Mouse (Mus musculus): ENCODE results near the gene Atpaf1. TPM values are rescaled to one million over a fixed set of nuclear protein-coding genes. Genes with fewer than 3 reads are reported as not detected.
A peak's percentile ranks its signal among the peaks of the same experiment; 100 is the strongest.

Atpaf1 gene
- polyA plus RNA-seq, 1 experiment, result 19.0 TPM

GRCm38 (mm10) chr4:115812326-115812725, 27.7 kb downstream of the Atpaf1 start:
- no peak for DNase-seq (ENCODE audit: low spot score)

DNA sequence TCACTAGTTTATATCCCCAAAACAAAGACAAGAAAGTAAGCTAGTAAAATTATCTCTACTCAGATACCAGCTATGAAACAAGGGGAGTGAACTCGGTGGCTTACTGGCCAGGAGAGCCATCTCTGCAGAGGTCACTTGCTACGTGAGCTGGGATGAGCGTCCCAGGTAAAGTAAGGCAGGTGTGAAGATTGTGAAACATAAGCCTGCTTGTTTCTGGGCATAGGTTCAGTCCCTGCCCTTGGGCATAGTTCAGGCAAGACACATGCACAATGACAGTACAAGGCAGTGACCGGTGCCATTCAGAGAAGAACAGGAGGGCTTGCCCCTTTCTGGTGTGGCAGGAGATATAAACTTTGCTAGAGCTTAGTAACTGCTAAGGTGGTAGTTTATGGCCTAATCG, 31.0 kb downstream of the Atpaf1 start:
- no peak for DNase-seq (ENCODE audit: low spot score)

DNA sequence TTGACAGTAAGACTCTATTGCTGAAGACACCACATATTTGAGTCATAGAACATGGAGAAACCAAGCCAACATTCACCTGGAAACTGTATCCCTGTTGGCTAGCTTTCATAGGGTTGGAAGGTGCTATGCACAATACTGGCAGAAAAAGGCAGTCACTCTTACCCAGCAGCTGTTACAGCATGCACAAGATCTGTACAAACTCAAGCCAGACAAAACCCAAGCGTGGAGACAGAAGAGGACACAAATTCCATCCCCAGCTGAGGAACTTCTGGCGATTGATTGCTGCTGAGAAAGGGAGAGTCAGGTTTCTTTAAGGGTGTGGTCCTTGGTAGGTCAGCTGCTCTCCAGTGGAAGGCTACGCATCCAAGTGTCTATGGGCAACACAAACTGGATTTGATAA, 35.6 kb downstream of the Atpaf1 start:
- DNase-seq (ENCODE audit: low spot score), result no peak

DNA sequence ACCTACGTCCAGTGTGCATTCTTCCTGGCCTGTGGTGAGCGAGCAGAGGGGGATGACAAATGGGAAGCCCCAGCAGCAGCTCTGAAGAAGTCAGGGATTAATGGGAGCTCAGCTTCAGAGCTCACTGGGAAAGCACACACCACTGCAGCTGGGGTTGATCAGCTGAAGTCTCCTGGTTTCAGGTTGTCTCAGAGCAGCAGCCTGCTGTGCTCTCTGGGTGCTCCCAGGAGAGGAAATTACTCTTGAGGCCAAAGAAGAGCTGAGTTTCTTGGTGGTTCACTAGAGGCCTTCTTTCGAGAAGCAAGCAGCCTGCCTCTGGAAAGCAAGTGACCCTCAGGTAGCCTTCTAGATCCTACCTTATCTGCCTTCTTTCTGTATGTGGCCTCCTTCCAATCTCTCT, 36.3 kb downstream of the Atpaf1 start:
- DNase-seq (ENCODE audit: low spot score), result no peak

GRCm38 (mm10) chr4:115821431-115821830, 36.8 kb downstream of the Atpaf1 start:
- DNase-seq (ENCODE audit: low spot score), result no peak

DNA sequence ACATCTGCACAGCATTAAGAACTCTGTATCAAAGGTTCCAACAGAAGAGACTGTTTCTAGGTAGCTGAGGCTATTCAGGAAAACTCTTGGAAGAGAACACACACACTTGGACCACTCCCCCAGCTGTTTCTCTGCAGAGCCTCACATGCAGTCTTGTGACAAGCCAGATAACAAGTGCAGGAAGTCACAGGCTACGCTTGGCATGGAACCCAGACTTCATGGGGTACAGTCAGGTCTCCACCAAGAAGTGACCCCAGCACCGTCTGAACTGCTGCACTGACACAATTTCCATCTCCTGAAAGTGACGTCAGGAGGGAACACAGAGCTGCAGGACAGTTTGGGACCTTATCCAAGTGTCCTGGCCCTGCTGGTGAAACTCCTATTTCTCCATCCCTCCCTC, 37.3 kb downstream of the Atpaf1 start:
- DNase-seq (ENCODE audit: low spot score), result no peak

DNA sequence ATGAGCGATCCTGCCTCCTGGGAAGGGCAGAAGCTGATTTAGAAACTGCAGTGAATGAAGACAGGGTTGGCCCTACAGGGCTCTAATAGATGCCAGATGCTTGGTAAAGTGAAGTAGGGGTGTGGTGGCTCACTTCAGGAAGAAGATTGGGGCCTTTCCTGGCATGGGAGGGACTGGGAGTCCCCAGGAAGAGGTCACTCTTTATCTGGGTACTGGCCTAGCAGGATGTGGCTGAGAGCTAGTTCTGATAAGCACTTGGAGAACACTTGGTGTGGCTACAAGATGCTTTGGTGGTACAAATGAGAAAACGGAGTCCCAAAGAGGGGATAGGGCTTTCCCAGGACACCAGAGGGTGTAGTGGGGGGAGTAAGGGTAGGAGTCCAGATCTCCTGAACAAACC, 39.6 kb downstream of the Atpaf1 start:
- no peak for DNase-seq (ENCODE audit: low spot score)

- no peak for DNase-seq (ENCODE audit: low spot score)
Measured at GRCm38 (mm10) chr4:115825271-115825670, 40.7 kb downstream of the Atpaf1 start.

DNA sequence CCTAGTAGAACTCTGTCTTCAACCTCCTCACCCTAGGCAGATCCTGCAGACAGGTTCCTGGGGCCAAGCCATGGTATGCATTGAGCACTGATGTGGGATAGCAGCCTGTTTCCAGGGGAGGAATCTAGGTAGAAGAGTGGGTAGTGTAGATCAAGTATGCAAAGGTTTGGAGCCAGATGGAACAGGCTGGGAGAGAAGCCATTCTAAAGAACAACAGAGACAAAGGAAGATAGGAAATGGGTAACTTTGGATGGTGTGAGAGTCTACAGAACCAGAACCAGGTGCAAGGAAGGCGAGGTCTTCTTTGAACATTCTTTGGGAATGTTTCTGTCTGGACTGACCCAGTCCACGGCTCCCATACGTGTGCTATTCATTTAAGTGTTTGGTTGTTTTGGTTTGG, 42.5 kb downstream of the Atpaf1 start:
- DNase-seq (ENCODE audit: low spot score), result no peak

DNA sequence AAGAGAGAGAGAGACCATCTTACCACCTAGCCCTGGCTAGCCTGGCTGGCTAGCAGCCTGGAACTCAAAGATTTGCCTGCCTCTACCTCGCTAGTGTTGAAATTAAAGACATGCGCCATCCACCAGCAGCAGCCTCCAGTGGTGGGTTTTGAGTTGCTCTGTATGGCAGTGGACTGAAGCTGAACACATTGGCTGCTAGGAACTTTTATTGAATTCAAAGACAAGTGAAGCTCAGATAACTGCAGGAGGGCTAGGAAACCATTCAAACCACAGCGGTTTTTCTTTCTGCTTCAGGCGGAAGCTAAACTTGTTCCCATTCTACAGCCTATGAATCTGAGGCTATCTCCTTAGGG, 42.9 kb downstream of the Atpaf1 start:
- DNase-seq (ENCODE audit: low spot score), result no peak

DNA sequence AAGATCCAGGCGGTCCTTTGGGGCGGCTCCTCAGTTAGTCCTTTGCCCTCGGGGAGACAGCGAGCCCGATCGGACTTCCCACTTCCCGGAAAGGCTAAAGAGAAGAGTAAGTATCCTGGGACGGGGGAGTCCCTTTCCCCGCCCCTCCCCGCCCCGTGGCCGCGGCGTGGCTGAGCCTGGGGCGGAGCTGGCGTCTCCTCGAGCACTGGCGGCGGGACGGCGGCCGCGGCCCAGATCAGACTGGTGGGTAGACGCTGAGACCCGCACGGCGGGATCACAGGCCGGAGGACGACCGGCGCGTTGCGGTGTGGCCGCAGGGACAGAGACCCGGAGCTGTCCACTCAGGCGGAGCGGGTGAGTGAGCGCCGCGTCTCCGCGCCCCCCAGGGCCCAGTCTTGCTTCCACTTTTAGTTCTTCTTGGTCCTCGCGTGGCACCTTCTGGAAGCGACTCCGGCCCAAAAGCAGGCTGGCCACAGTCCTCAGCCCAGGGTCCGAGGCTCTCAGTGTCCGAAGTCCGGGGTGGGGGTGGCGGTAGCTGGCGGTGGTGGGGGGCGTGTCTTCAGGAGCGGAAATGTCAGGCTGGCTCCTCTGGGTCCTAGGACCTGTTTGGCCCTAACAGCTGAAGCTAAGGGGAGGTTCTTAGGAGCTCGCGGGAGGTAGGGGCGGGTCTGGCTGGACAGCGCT, 43.4 kb downstream of the Atpaf1 start, which contains the start of gene Mob3c:
Mob3c (plus strand) TSS at position 205 of the 684 bp plus-strand sequence.
- DNase-seq (ENCODE audit: low spot score), result peak; percentile 63

GRCm38 (mm10) chr4:115828572-115828902, 43.9 kb downstream of the Atpaf1 start:
- DNase-seq (ENCODE audit: low spot score), result no peak

GRCm38 (mm10) chr4:115830491-115830890, 45.9 kb downstream of the Atpaf1 start:
- no peak for DNase-seq (ENCODE audit: low spot score)

DNA sequence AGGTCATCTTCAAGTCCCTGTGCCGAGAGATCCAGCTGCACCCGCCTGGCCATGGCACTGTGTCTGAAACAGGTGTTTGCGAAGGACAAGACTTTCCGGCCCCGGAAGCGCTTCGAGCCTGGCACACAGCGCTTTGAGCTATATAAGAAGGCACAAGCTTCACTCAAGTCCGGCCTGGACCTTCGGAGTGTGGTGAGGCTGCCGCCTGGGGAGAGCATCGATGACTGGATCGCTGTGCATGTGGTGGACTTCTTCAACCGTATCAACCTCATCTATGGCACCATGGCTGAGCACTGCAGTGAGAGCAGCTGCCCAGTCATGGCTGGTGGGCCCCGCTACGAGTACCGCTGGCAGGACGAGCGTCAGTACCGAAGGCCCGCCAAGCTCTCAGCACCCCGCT, 46.6 kb downstream of the Atpaf1 start:
- DNase-seq (ENCODE audit: low spot score), result no peak

GRCm38 (mm10) chr4:115832040-115832439, 47.4 kb downstream of the Atpaf1 start:
- no peak for DNase-seq (ENCODE audit: low spot score)

DNA sequence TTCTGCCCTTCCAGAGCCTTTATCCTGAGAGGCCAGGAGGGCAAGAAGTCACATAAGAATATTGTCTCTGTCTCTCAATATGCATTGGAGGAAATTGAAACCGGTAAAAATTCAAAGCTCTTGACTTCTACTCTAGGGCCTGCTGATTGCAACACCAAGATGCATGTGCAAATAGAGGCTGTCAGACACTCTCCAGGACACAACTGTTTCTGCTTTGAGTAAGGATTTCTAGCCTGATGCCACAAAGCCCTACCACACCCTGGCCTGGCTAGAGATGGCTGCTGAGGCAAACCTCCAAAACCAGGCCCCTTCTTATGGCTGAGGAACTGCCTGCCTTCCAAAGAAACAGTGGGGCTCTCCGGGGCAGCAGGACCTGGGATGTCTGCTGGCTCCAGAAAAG, 51.0 kb downstream of the Atpaf1 start:
- DNase-seq (ENCODE audit: low spot score), result no peak

DNA sequence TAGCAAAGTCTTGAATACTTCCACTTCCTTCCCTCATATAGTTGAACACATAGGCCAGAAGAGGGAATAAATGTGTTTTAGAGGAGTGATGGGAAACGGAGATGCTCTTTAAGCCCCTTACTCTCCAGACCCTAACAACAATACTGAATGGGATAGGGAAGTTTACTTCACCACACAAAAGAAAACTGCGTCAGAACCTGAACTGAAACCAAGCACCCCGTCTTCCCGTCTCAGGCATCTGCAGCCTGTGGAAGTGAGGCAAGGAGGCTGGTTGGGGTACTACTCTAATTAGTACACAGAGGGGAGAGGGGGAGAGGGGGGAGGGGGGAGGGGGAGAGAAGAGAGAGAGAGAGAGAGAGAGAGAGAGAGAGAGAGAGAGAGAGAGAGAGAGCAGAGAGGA, 53.6 kb downstream of the Atpaf1 start:
- DNase-seq (ENCODE audit: low spot score), result no peak

GRCm38 (mm10) chr4:115838696-115839641, 54.4 kb downstream of the Atpaf1 start, which contains the start of gene Mknk1:
Gene Mknk1 (plus strand): TSS chr4:115839198.
- peak; percentile 83 for DNase-seq (ENCODE audit: low spot score)

GRCm38 (mm10) chr4:115839956-115840355, 55.3 kb downstream of the Atpaf1 start:
- no peak for DNase-seq (ENCODE audit: low spot score)

GRCm38 (mm10) chr4:115840842-115841241, 56.2 kb downstream of the Atpaf1 start:
- DNase-seq (ENCODE audit: low spot score), result no peak

DNA sequence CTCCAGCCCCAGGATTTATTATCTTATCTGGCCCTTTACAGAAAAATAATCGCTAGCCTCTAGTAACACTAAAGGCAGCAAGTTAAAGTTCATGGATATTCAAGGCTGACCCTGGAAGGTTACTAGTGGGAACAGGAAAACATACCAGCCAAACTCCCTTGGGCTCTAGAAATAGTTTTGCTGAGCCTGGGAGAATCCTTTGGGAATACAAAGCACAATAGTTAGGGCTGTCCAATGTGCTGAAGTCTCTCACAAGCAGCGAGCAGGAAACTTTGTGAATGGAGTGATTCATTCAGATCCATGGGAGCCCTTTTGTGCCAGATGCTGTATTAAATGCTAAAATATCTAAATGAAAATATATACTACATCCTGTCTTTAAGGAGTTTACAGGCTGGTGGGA, 62.0 kb downstream of the Atpaf1 start:
- DNase-seq (ENCODE audit: low spot score), result no peak

- DNase-seq (ENCODE audit: low spot score), result no peak
Measured at GRCm38 (mm10) chr4:115847377-115847776, 62.8 kb downstream of the Atpaf1 start.

DNA sequence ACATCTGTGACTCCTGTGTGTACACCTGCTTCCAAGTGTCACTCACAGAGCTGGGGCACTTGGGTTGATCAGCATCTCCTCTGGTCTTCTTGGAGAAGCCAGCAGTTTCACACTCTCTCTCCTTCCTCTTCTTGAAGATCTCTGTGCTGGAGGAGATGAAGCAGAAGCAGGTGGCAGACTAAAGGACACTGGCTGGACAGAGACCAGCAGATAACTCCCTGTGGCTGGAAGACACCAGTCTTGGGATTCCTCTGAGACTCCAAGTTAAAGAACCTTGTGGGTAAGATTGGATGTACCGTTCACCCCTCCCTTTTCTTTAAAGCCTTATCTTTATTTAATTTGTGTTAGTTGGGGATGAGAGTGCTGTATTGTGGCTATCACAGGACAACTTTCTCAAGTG, 63.5 kb downstream of the Atpaf1 start:
- DNase-seq (ENCODE audit: low spot score), result no peak
